Mouse (Mus musculus) E14TG2a.4 (cell line): ENCODE data around the gene Bmpr2.

ENCODE experiments used
- H3K27me3 ChIP-seq: 2 replicates; pipeline ENCODE4 v1.6.1; 2014; ENCODE audit warnings: low read length, control low read depth; ENCODE audit not compliant: insufficient read depth
- H3K36me3 ChIP-seq: 2 replicates; pipeline ENCODE4 v1.6.1; 2014; ENCODE audit warnings: low read length, control low read depth; ENCODE audit not compliant: insufficient read depth
- H3K4me1 ChIP-seq: replicated peaks from 2 replicates; pipeline ENCODE4 v1.6.1; 2014; ENCODE audit warnings: low read depth, low read length, control low read depth
- H3K4me3 ChIP-seq: replicated peaks from 2 replicates; pipeline ENCODE4 v1.5.1; 2014; ENCODE audit warnings: mild to moderate bottlenecking, low read length
- H3K9me3 ChIP-seq: 2 replicates; pipeline ENCODE4 v1.6.1; 2014; ENCODE audit warnings: low read length, control low read depth
- CTCF ChIP-seq: conservative IDR thresholded peaks from 2 replicates; pipeline ENCODE4 v1.5.1; 2014; ENCODE audit warnings: low read length
- NANOG ChIP-seq: IDR thresholded peaks from 2 replicates; pipeline ENCODE4 v1.6.1; 2014; ENCODE audit warnings: borderline replicate concordance, low read length, mixed read lengths
- POU5F1 ChIP-seq: IDR thresholded peaks from 2 replicates; pipeline ENCODE4 v1.6.1; 2014; ENCODE audit warnings: low read length, borderline replicate concordance

Bmpr2 gene

GRCm38 (mm10) chr1:59878098-59878497 is 114.9 kb downstream of the Bmpr2 start:
- TF ChIP-seq NANOG = no peak
- no peak for TF ChIP-seq CTCF
- no peak for TF ChIP-seq POU5F1
- no peaks in the 10 kb centered on the region for H3K36me3 ChIP-seq
- H3K4me3 ChIP-seq = no peak overlapping the region
- peaks cover 8% of the 10 kb centered on the region; the same call in 1 of the 2 replicates for H3K4me1 ChIP-seq
- no peaks in the 10 kb centered on the region for H3K27me3 ChIP-seq
- no peaks in the 10 kb centered on the region for H3K9me3 ChIP-seq

GRCm38 (mm10) chr1:59883349-59884134 is 120.3 kb downstream of the Bmpr2 start:
- Histone ChIP-seq H3K4me1 (peaks cover 8% of the 10 kb centered on the region; the same call in 1 of the 2 replicates), H3K27me3 (no peaks in the 10 kb centered on the region), H3K4me3 (no peak overlapping the region), H3K9me3 (no peaks in the 10 kb centered on the region), H3K36me3 (no peaks in the 10 kb centered on the region)
- TF ChIP-seq NANOG = no peak
- peak; percentile 97 for TF ChIP-seq CTCF

DNA sequence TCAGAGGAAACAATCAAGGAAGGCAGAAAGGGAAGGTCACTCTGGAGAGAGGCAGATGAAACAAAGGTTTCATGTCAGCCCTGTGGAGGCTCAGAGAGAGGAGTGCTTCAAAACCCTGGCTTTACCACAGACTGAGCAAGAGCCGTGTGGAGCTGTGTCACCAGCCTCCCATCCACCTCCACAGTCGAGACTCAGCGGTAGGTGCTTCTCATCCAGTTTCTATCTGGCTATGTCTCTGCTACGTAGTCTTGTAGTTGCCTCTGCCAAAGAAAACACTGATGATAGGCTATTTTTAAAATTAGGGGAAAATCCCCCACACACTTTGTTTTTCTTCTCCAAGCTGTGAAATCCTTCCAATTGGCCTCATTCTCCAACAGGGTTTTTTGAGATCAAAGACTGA is 123.7 kb downstream of the Bmpr2 start:
- H3K4me3 ChIP-seq = no peak overlapping the region
- H3K4me1 ChIP-seq = peaks cover 6% of the 10 kb centered on the region; the same call in 1 of the 2 replicates
- no peaks in the 10 kb centered on the region for H3K27me3 ChIP-seq
- H3K36me3 ChIP-seq = no peaks in the 10 kb centered on the region
- TF ChIP-seq NANOG (no peak), POU5F1 (no peak), CTCF (no peak)
- H3K9me3 ChIP-seq = no peaks in the 10 kb centered on the region

- H3K9me3 ChIP-seq = no peaks in the 10 kb centered on the region; the same call in 1 of the 2 replicates
- H3K27me3 ChIP-seq = no peaks in the 10 kb centered on the region
- H3K4me3 ChIP-seq = no peak overlapping the region
Observed at GRCm38 (mm10) chr1:59888018-59888417, 124.8 kb downstream of the Bmpr2 start.

GRCm38 (mm10) chr1:59891185-59891584 is 128.0 kb downstream of the Bmpr2 start:
- TF ChIP-seq NANOG (no peak), POU5F1 (no peak)
- Histone ChIP-seq H3K9me3 (no peaks in the 10 kb centered on the region; the same call in 1 of the 2 replicates), H3K27me3 (no peaks in the 10 kb centered on the region), H3K4me1 (0 out of 2 replicates have a peak, but pooled peaks cover 3% of the 10 kb centered on the region), H3K4me3 (no peak overlapping the region), H3K36me3 (no peaks in the 10 kb centered on the region)

More at GRCm38 (mm10) chr1:59888018-59888417, 124.8 kb downstream of the Bmpr2 start:
- 0 out of 2 replicates have a peak, but pooled peaks cover 3% of the 10 kb centered on the region for H3K4me1 ChIP-seq
- TF ChIP-seq CTCF = no peak
- no peak for TF ChIP-seq NANOG
- no peak for TF ChIP-seq POU5F1
- H3K36me3 ChIP-seq = no peaks in the 10 kb centered on the region

GRCm38 (mm10) chr1:59892777-59893176 is 129.6 kb downstream of the Bmpr2 start:
- Histone ChIP-seq H3K4me1 (0 out of 2 replicates have a peak, but pooled peaks cover 3% of the 10 kb centered on the region), H3K4me3 (no peak overlapping the region), H3K9me3 (no peaks in the 10 kb centered on the region; the same call in 1 of the 2 replicates), H3K27me3 (no peaks in the 10 kb centered on the region), H3K36me3 (no peaks in the 10 kb centered on the region)
- 0 out of 2 replicates have a peak, but pooled peaks have one; percentile 4 for TF ChIP-seq CTCF
- no peak for TF ChIP-seq NANOG
- no peak for TF ChIP-seq POU5F1

GRCm38 (mm10) chr1:59894025-59894424 is 130.8 kb downstream of the Bmpr2 start:
- H3K4me3 ChIP-seq = no peak overlapping the region
- 0 out of 2 replicates have a peak, but pooled peaks cover 3% of the 10 kb centered on the region for H3K4me1 ChIP-seq
- TF ChIP-seq NANOG = no peak
- TF ChIP-seq CTCF = no peak
- TF ChIP-seq POU5F1 = no peak
- no peaks in the 10 kb centered on the region; the same call in 1 of the 2 replicates for H3K9me3 ChIP-seq
- no peaks in the 10 kb centered on the region for H3K36me3 ChIP-seq
- no peaks in the 10 kb centered on the region for H3K27me3 ChIP-seq

- Histone ChIP-seq H3K4me3 (no peak overlapping the region), H3K36me3 (no peaks in the 10 kb centered on the region), H3K4me1 (no peaks in the 10 kb centered on the region), H3K27me3 (no peaks in the 10 kb centered on the region), H3K9me3 (no peaks in the 10 kb centered on the region; the same call in 1 of the 2 replicates)
- TF ChIP-seq NANOG (no peak), CTCF (no peak), POU5F1 (no peak)
Observed at GRCm38 (mm10) chr1:59895456-59895855, 132.3 kb downstream of the Bmpr2 start.
